Mouse (Mus musculus) heart, postnatal 0 days (tissue): ENCODE measurements around the gene Sohlh1.

Experiments used
- CTCF ChIP-seq: IDR thresholded peaks from 2 replicates; pipeline ENCODE4 v1.5.1; 2016; ENCODE audit warnings: antibody characterized with exemption, control low read depth, low read depth
- EP300 ChIP-seq: IDR thresholded peaks from 2 replicates; pipeline ENCODE4 v1.6.1; 2016; ENCODE audit warnings: antibody characterized with exemption, low read depth

GRCm38 (mm10) chr2:25822806-25823205, 24.2 kb downstream of the Sohlh1 start, which contains the start of gene Lcn9:
- TF ChIP-seq CTCF (no peak), EP300 (no peak)
